Mouse (Mus musculus) urinary bladder, adult 2 months (tissue): ENCODE results near the gene Atoh1. TPM values are rescaled to one million over a fixed set of nuclear protein-coding genes. Genes with fewer than 3 reads are reported as not detected.
A peak's percentile ranks its signal among the peaks of the same experiment; 100 is the strongest.

Experiments
- DNase-seq: peaks from one replicate; pipeline ENCODE4 v3.0.0; 2022; ENCODE audit warnings: low spot score
- polyA plus RNA-seq: library from polyadenylated mRNA; depleted of rRNA; stranded (reverse); fragments of >200 nt; gene quantifications from 2 replicates; pipeline ENCODE4 v1.2.3, GENCODE M21; 2012; rRNA removed

Gene Atoh1
- not detected in 2 replicates for polyA plus RNA-seq

- DNase-seq, result no peak
Observed at GRCm38 (mm10) chr6:64728499-64729198, at the start of gene Atoh1. Gene Atoh1 (plus strand): TSS chr6:64729125.

- no peak for DNase-seq
Observed at GRCm38 (mm10) chr6:64683974-64684373, 45.0 kb upstream of the Atoh1 start.

GRCm38 (mm10) chr6:64684973-64685372 is 44.0 kb upstream of the Atoh1 start:
- no peak for DNase-seq

- no peak for DNase-seq
Observed at GRCm38 (mm10) chr6:64688181-64688944, 40.6 kb upstream of the Atoh1 start.

- DNase-seq, result no peak
Observed at GRCm38 (mm10) chr6:64694688-64695087, 34.2 kb upstream of the Atoh1 start.

GRCm38 (mm10) chr6:64703659-64704058 is 25.3 kb upstream of the Atoh1 start:
- DNase-seq, result no peak

GRCm38 (mm10) chr6:64727751-64728403 is 1.0 kb upstream of the Atoh1 start:
- DNase-seq, result peak; percentile 22

- DNase-seq, result peak; percentile 25
Observed at GRCm38 (mm10) chr6:64729231-64730011, 496 bp downstream of the Atoh1 start.

- DNase-seq, result no peak
Observed at GRCm38 (mm10) chr6:64730030-64730429, 1.1 kb downstream of the Atoh1 start.

- DNase-seq, result no peak
Observed at GRCm38 (mm10) chr6:64730506-64731020, 1.6 kb downstream of the Atoh1 start.

GRCm38 (mm10) chr6:64731126-64731525 is 2.2 kb downstream of the Atoh1 start:
- no peak for DNase-seq

GRCm38 (mm10) chr6:64731621-64732320 is 2.8 kb downstream of the Atoh1 start:
- DNase-seq, result no peak

GRCm38 (mm10) chr6:64733311-64733710 is 4.4 kb downstream of the Atoh1 start:
- no peak for DNase-seq

GRCm38 (mm10) chr6:64734441-64735320 is 5.8 kb downstream of the Atoh1 start:
- no peak for DNase-seq

GRCm38 (mm10) chr6:64736317-64736716 is 7.4 kb downstream of the Atoh1 start:
- no peak for DNase-seq

- DNase-seq, result no peak
Observed at GRCm38 (mm10) chr6:64742915-64743489, 14.1 kb downstream of the Atoh1 start.

GRCm38 (mm10) chr6:64754515-64754914 is 25.6 kb downstream of the Atoh1 start:
- no peak for DNase-seq

- no peak for DNase-seq
Observed at GRCm38 (mm10) chr6:64763901-64764300, 35.0 kb downstream of the Atoh1 start.

GRCm38 (mm10) chr6:64773430-64773829 is 44.5 kb downstream of the Atoh1 start:
- DNase-seq, result no peak
